Mouse (Mus musculus): Measurements from ENCODE around the gene Hoxc8.

GRCm38 (mm10) chr15:102997939-102998355 lies 7.5 kb downstream of the Hoxc8 start, which contains the start of gene Hoxc6:
- no peak for TF ChIP-seq GATA1 (IDR thresholded peaks at IDR 0.05; ENCODE audit: low read length)
- no peak for TF ChIP-seq TAL1 (IDR thresholded peaks at IDR 0.05; ENCODE audit: low read length)

Data from erythroblast, embryonic 14.5 days (primary cell).